Mouse (Mus musculus): Measurements from ENCODE around the gene Cytip.

The Cytip gene

DNA sequence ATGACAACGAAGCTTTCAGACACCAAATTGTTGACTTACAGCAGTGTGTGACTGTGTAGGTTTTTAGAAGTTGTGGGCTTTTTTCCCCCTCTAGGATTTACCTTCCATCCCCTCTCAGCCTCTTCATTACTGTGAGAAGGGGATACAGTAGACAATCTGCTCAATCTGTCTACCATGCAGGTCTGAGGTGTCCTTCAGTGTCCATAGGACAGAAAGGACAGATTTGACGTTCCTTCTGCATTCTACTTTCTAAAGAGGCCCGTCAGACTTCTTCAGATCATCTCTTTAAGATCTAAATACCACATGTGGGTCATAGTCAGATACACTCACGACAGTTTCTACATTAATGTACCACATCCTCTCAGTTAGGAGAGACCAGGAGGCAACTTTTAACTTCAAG lies 33.5 kb downstream of the Cytip start:
- DNase-seq (ENCODE audit: low spot score in 2 of 2): no peak

GRCm38 (mm10) chr2:58160541-58161307 lies 34.6 kb downstream of the Cytip start:
- peak; percentile 60 to 67 for DNase-seq (ENCODE audit: low spot score in 2 of 2)

DNA sequence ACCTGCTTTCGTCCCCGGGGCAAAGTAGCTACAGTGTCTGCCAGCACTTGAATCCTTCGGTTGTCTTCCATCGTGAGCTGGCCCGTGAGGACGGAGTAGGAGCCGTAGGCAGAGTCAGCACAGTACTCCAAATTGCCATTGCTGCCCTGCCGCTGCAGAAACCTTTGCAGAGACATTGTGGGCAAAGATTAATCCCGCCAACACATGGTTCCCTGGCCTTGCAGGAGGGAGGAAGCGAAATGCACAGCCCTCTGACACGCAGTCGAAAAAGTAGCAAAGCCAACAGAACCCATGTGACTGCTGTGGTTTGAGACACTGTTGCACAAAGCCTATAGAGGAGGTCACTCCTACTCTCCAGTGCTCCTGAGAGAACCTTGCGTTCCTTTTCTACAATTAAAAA lies 35.5 kb downstream of the Cytip start:
- DNase-seq (ENCODE audit: low spot score in 2 of 2): peak; percentile 84

DNA sequence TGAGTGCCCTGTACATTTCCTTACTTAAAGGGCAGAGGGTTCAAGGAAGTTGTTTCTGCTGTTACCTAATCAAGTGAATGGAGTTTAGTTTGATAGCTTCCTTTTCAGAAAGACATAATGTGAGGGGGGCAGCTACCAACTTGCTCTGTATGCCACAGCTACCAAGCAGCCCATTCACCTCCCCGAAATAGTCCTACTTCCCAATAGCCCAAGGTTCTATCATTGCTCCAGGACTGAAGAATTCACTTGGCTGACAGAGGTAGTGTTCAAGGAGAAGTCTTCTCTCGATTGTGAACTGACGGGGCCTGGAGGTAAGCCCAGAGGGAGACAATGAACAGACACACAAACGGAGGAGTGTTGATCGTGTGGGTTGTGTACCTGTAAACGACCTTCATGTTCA lies 36.2 kb downstream of the Cytip start:
- peak; percentile 10 to 18 for DNase-seq (ENCODE audit: low spot score in 2 of 2)

- no peak for DNase-seq (ENCODE audit: low spot score in 2 of 2)
Observed at GRCm38 (mm10) chr2:58158539-58158938, 36.8 kb downstream of the Cytip start.

DNA sequence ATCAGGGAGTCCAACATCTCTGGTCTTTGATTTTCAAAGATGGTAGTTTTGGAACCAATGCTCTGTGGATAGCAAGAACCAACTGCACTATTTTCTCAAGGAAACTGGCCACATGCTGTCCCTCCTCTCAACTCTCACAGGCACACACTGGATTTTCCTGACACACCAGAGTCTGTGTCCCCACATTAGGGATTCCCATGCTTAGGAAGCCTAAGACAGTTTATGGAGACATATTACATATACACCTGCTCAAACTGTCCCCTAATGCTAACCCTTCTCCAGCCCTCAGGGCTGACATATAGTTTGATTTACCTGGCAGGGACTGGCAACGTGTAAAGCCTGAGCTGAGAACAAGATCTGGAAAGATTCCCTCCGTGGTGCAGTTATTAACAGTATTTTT lies 37.2 kb downstream of the Cytip start:
- no peak for DNase-seq (ENCODE audit: low spot score in 2 of 2)

GRCm38 (mm10) chr2:58157466-58157865 lies 37.9 kb downstream of the Cytip start:
- no peak for DNase-seq (ENCODE audit: low spot score in 2 of 2)

GRCm38 (mm10) chr2:58156495-58157392 lies 38.6 kb downstream of the Cytip start:
- DNase-seq (ENCODE audit: low spot score in 2 of 2): peak; percentile 85 to 89

- peak in 1 of 2 experiments; percentile 19 for DNase-seq (ENCODE audit: low spot score in 2 of 2)
Observed at GRCm38 (mm10) chr2:58156108-58156415, 39.3 kb downstream of the Cytip start.

DNA sequence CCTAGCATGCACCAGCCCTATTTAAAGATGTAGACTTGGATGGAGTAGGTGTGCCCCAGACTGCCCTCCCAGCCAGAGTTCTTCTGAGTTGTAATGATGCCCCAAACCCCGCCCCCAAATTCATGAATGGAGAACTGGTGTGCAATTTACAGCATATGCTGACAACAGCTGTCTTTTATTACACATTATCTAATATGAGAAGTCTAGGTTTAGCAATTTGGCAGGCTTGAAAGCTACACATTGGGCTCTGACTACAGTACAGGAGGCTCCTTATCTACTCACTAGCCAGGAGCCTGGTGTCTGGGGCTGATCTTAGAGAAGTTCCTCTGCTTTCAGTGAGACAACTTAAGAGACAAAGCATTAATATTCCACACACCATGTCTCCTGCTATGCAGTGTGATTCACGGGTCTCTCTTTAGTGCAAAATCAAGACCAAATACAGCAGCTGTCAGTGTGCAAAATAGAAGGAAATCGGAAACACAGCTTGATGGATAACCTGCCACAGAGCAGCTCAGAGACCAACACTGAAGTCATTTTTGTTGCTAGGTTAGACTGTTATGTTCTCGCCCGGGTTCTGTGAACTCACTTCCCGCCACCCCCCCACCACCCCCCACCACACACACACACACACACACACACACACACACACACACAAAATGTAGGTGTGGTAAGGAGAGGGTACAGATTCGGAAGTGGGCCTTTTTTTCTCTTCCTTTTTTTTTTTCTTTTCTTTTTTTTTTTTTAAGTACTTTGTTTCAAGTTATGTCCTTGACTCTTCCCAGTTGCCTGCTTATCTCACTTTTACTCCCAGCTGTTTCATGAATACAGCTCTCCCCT lies 39.8 kb downstream of the Cytip start:
- DNase-seq (ENCODE audit: low spot score in 2 of 2): peak; percentile 51 to 59

DNA sequence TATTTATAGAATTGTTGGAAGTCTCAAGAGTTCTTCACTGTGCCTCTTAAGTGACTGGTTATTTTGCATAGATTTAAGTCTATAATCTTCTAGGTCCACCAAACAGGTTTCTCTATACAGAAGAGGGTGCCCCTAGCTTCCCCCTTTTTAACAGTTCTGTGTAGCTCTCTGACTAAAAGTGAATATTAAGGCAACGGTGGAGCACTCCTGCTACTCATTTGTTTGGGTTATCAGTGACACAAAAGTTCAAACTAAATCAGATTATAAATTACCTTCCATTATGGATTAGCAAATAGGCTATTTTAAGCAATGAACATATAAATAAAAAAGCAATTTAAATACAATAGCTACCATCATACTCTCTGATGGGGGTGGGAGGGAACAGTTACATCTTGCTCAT lies 40.8 kb downstream of the Cytip start:
- no peak for DNase-seq (ENCODE audit: low spot score in 2 of 2)

GRCm38 (mm10) chr2:58153742-58154141 lies 41.6 kb downstream of the Cytip start:
- peak; percentile 71 to 79 for DNase-seq (ENCODE audit: low spot score in 2 of 2)

DNA sequence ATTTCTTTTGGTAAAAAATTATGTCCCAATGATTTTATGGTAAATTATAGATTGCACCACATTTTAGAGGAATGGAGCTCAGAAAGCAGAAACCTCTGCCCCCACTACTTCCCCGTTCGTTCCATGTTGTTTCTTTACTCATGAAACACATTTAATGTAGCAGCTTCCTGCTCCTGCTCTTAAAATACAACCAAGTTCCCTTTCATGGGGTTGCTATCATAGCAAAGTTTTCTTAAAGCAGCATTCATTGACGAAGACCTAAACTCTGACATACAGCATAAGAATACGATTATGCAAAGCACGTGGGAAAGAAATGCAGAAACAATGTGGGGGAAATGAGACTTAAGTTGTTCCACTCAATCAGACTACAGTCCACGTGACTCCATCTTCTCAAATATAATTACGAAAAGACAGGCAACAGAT lies 45.3 kb downstream of the Cytip start:
- peak; percentile 63 to 75 for DNase-seq (ENCODE audit: low spot score in 2 of 2)

GRCm38 (mm10) chr2:58146572-58146971 lies 48.8 kb downstream of the Cytip start:
- no peak for DNase-seq (ENCODE audit: low spot score in 2 of 2)

DNA sequence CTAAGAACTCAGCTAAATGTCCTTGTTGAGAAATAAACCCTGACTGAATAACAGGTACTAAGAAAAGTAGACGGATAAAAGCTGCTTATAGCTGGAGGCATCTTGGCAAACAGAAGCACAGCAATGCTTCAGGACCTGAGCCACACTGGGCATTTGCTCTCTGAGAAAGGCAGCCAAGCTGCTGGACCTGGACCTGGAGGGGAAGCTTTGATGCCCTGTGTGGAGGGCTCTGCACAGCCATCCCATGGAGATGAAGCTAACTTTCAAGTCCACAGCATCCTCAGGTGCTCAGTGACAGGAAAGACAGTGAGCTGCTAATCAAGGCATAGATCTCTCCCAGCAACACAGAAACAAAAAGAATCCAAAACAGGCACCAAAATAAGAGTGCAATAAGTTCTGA lies 54.8 kb downstream of the Cytip start:
- DNase-seq (ENCODE audit: low spot score in 2 of 2): no peak

DNA sequence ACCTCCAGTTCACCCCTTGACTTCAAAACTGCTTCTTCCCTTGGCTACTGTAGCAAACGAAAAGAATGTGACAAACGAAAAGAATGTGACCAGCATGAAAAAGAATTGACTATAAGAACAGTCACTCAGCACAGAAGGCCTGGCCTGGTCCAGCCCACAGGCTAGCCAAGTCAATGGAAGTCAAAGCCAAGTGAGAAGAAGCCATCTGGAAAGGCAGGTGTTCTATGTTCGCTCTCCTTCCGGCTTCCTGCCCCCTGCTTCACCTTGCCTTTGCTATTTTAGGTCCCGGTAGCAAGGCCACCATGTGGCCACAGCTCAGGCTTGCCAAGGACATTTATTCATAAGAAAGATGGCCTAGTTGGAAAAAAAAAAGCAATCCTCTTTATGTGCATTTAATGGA lies 56.7 kb downstream of the Cytip start:
- DNase-seq (ENCODE audit: low spot score in 2 of 2): peak; percentile 37 to 40

GRCm38 (mm10) chr2:58137676-58138075 lies 57.7 kb downstream of the Cytip start:
- peak; percentile 81 to 85 for DNase-seq (ENCODE audit: low spot score in 2 of 2)

DNA sequence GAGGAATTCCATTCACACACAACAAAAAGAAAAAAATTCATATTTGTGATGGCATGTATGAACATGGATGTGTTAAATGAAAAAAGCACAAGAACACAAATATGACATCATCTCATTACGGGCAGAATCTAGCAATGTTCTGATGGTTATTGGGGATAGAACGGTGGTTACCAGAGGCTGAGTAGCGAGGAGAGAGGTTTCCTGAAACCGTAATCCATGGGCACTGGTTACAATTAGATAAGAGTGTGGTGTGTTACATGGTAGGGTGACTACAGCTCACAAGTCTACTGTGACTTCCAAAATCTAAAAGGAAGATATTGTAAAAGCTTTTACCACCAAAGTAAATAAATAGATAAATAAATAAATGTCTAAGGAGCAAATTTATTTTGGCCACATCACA lies 58.8 kb downstream of the Cytip start:
- no peak for DNase-seq (ENCODE audit: low spot score in 2 of 2)

- DNase-seq (ENCODE audit: low spot score in 2 of 2): peak; percentile 65 to 68
Observed at GRCm38 (mm10) chr2:58135061-58135463, 60.3 kb downstream of the Cytip start.

- DNase-seq (ENCODE audit: low spot score in 2 of 2): no peak
Observed at GRCm38 (mm10) chr2:58132597-58132996, 62.7 kb downstream of the Cytip start.

- peak; percentile 22 to 24 for DNase-seq (ENCODE audit: low spot score in 2 of 2)
Observed at GRCm38 (mm10) chr2:58129903-58130302, 65.4 kb downstream of the Cytip start.

DNA sequence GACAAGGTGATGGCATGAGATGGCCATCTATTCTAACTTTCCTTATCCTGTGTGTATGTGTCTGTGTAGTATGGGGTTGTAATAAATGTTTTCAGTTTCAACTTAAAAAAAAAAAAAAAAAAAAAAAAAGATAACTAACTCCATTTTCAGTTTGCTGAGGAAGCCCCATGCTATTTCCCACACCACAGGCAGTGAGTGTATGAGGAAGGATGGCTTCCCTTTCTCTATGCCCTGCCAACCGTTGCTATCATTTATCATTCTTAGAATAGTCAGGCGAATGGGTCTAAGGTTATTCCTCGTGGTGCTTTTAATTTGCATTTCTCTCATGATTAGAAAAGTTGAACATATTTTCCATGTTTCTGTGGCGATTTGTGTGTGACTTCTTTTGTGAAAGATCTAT lies 84.2 kb downstream of the Cytip start:
- no peak for DNase-seq (ENCODE audit: low spot score in 2 of 2)

Measured in spleen, postnatal 36 days (tissue).